Mouse (Mus musculus): ENCODE results near the gene Six1.
A peak's percentile ranks its signal among the peaks of the same experiment; 100 is the strongest.
"Not testable (repeated sequence)": the region's sequence is repeated elsewhere in the genome, so short reads cannot be mapped to it uniquely, and the experiment has no call there.

Six1 gene

GRCm38 (mm10) chr12:73034901-73035895, 18.5 kb downstream of the Six1 start:
- DNase-seq (ENCODE audit: low spot score in 2 of 2), result no peak

GRCm38 (mm10) chr12:73032665-73033064, 21.0 kb downstream of the Six1 start:
- DNase-seq (ENCODE audit: low spot score in 2 of 2), result no peak

- no peak for DNase-seq (ENCODE audit: low spot score in 2 of 2)
Measured at GRCm38 (mm10) chr12:73031315-73031714, 22.4 kb downstream of the Six1 start.

- peak in 1 of 2 experiments; percentile 19 for DNase-seq (ENCODE audit: low spot score in 2 of 2)
Measured at GRCm38 (mm10) chr12:73025490-73025889, 28.2 kb downstream of the Six1 start.

DNA sequence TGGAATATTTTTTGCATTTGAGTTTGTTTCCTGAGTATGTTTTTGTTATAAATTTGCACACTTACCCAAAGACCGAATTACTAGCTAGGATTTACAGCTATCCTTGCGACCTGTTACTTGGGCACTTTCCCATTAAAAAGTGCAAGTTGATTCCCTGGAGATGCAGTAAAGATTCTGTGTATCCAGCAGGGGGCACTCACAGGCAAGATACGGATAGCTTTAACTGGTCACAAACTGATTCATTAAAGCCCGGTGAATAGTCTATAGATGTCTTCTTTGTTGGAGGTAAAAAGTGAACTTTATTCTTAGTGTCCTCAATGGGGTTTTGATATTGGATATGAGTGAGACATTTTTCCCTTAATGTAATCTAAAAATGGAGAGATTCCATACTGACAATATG, 32.7 kb downstream of the Six1 start:
- peak; percentile 73 to 85 for DNase-seq (ENCODE audit: low spot score in 2 of 2)

GRCm38 (mm10) chr12:73020422-73020821, 33.3 kb downstream of the Six1 start:
- DNase-seq (ENCODE audit: low spot score in 2 of 2), result no peak

DNA sequence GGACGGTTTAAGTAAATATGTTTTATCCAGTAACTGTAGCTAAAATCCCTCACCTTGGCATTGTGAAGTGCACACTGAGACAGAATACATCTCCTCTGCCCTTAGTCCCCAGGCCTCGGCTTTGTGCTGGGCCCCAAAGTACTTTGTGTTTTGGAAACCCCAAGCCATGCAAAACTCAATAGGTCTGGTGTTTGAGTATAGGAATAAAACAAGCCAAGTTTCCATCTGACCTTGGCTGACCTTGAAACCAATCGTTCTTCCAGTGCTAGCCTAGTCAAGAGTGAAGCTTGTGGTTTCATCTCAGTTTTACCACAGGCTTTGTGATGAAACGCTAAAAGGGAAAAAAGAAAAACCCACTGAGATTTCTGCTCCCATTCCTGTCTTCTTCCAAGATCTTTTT, 34.8 kb downstream of the Six1 start:
- no peak for DNase-seq (ENCODE audit: low spot score in 2 of 2)

DNA sequence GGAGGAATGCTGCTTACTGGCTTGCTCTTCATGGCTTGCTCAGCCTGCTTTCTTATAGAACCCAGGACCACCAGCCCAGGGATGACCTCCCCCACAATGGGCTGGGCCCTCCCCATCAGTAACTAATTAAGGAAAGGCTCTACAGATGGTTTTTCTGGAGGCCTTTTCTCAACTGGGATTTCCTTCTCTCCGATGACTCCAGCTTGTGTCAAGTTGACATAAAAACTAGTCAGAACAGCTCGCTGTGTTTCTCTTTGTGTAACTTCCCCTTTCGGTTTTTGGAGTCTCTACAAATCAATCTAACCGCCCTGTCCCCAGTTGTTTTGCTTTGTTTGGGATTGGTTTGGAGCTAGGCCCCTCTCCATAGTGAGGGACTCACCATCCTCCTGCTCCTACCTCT, 37.5 kb downstream of the Six1 start:
- DNase-seq (ENCODE audit: low spot score in 2 of 2), result no peak

DNA sequence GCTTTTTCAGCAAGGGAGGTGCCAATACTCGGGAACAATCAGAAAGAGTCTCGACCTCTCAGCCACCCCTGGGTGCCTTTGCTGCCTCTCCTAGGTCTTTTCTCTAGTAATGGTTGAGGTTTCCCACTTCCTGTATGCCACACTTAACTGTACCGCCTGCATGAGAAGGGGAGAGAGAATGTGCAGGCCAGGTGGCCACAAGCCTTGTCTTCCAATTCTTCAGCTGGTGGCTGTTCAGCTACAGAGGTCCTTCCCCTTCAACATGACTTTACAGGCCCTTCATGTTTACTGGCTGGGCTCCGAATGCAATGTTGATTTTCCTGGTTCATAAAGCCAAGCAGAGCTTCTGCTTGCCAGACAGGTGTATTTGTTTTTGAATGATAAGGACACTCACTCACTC, 39.4 kb downstream of the Six1 start:
- no peak for DNase-seq (ENCODE audit: low spot score in 2 of 2)

- no peak for DNase-seq (ENCODE audit: low spot score in 2 of 2)
Measured at GRCm38 (mm10) chr12:73012824-73013223, 40.9 kb downstream of the Six1 start.

DNA sequence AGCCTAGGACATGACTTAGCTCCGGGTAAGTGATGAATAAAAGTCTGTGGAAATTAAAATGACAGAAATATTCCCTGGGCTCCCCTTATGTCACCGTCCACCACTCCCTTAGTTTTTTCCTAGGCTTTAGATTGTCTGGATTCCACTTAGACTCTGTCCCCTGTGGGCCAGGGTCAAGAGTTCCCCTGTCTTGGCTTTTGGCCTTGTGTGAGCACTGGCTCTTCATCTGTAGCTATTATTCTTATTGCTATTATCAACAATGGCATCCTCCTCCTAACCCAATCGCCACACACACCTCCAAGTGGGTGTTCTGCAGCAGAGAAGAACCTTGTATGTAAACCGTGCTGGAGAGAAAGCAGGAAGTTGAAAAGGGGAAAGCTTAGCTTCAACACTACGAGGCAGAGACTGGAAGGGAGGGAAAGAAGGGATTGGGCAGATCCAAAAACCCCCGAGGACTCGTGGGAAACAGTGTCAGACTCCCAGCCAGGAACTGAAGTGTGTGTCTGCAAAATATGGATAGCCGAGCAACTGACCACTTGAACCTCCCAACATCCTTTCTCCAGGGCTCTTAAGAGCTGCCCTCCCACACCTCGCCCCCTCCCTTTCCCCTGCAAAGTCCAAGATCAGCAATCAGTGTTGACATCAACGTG, 41.4 kb downstream of the Six1 start:
- no peak for DNase-seq (ENCODE audit: low spot score in 2 of 2)

DNA sequence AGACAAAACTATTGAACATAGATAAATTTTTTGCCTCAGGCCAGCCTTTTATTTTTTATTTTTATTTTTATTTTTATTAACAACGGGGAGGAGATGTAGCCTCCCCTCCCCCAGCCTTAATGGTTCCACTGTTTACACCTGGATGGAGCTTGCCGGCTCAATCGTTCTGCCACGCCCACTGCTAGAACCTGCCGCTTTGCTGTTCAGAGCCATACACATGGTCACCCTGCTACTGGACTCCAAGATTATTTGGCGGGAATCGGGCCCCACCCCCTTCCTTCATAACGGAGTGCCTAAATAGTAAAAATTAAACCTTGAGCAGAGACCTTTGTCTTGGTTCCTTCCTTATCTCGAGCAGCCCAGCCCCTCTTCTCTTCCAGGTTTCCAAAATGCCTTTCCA, 50.8 kb downstream of the Six1 start:
- DNase-seq (ENCODE audit: low spot score in 2 of 2), result not testable (repeated sequence)

- not testable (repeated sequence) for DNase-seq (ENCODE audit: low spot score in 2 of 2)
Measured at GRCm38 (mm10) chr12:73002281-73002680, 51.4 kb downstream of the Six1 start.

DNA sequence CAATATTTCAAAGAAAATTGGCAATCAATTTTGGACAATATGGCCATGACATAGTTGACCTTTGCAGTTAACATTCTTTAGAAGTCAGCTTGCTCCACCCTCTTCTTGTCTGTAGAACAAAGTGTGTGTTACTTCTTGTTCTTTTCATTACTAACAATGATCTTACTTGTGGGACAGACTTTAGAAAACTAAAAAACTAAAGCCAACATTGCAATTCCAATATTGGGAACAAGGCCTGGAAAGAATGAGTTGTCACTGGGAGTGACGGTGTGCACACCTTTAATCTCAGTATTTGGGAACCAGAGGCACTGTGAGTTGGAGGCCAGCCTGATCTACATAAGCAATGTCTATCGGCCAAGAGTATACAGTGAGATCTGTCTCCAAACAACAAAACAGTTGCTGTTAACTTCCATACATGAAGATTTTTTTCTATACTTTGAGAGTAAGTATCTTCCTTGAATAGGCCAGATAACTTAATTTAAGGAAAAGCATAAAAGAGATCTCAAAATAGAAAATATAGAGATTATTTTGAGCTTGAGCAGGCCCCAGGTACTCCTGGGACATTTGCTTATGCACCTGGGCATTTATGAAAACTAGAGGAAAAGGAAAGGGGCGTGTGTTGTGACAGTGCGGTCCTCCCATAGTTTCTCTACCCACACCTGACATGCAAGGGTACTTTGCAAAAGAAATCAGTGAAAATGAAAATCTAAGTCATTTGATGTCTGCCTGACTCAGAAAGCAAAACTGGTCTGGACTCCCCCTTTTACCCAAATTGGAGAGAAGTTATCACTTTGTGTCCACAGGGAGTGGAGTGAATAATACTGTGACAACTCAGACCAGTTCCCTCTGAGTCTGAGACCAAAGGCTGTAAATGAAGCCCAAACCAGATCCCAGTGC, 55.3 kb downstream of the Six1 start:
- DNase-seq (ENCODE audit: low spot score in 2 of 2), result no peak

- DNase-seq (ENCODE audit: low spot score in 2 of 2), result no peak
Measured at GRCm38 (mm10) chr12:72996646-72997045, 57.0 kb downstream of the Six1 start.
